In the genomic region with DNA sequence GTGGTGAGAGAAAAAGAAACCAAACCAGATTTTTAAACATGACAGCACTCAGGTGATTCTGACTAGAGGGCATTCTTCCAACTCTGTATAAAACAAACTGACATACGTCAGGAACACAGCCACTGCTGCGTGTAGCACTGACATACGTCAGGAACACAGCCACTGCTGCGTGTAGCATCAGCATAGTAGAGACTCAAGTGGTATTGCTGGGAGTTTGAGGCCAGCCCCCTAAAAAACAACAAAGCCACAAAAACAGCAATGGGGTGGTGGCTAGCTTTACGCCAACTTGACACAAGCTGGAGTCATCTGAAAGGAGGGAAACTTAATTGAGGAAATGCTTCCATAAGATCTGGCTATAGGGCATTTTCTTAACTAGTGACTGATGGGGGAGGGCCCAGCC, we compare ENCODE assay signal across 18 mouse cellular contexts.
DNase-seq lines count a peak whose midpoint lies in the region; ATAC-seq lines count a peak whose summit lies in the region.
"Had no signal": no experiment of that assay in that cellular context is flagged by ENCODE, and none has a peak within 500 bp of the region (broad histone marks: within the 10 kb centered on the region; RNA-seq: fewer than 3 reads in every experiment).

No protein-coding gene starts in this region.

- peak; percentile 56 to 64 for DNase-seq in CD8-positive naive resting alpha-beta T cell, adult 2 months (ENCODE audit: low read depth in 2 of 2, low spot score in 2 of 2)
- peak; percentile 72 for DNase-seq in T-cell, adult 2 months (ENCODE audit: low spot score)
- DNase-seq in naive thymus-derived CD4-positive, alpha-beta T cell, adult 2 months (ENCODE audit: low read depth), result peak; percentile 24
- no peak for DNase-seq in lung, postnatal 10 days
- DNase-seq in kidney, adult 9 months, result no peak
- DNase-seq: adrenal gland, adult 8-10 months; adrenal gland, postnatal 14 days; cerebellum, adult 11 months; cerebellum, adult 18-20 months; cerebellum, adult 8-10 months; cerebellum, adult 9-11 months; cerebellum, postnatal 14 days; cerebellum, postnatal 36 days; embryo, embryonic 11 days had no signal

- ATAC-seq in megakaryocyte, adult 5-6 weeks (ENCODE audit: poor library complexity, severe bottlenecking), result no peak
- ATAC-seq: forebrain, embryonic 14.5 days; forebrain, embryonic 16.5 days; Patski had no signal

Comparison
In these comparisons a context has a peak if more than half of its experiments do, and no peak if none do; other contexts are left out.
1. DNase-seq: peak in CD8-positive naive resting alpha-beta T cell, adult 2 months (2 of 2), T-cell, adult 2 months (single experiment) and naive thymus-derived CD4-positive, alpha-beta T cell, adult 2 months (single experiment); none in lung, postnatal 10 days (single experiment) and kidney, adult 9 months (single experiment).